Mouse (Mus musculus) heart, adult 8-10 months (tissue): ENCODE data around the gene Npffr2. TPM values are rescaled to one million over a fixed set of nuclear protein-coding genes. Genes with fewer than 3 reads are reported as not detected.
"Not testable (repeated sequence)": the region's sequence is repeated elsewhere in the genome, so short reads cannot be mapped to it uniquely, and the experiment has no call there.

Source experiments
- DNase-seq: peaks from one replicate; pipeline ENCODE4 v3.0.0; 2022; ENCODE audit warnings: low spot score
- total RNA-seq, 4 experiments: library from RNA; stranded (reverse); gene quantifications; 2 replicates each; pipeline ENCODE4 v1.2.4; 2022

The Npffr2 gene
- total RNA-seq = not detected

- no peak for DNase-seq
These were observed at the start of gene Npffr2 for GRCm38 (mm10) chr5:89526878-89527578. Gene Npffr2, plus strand, starts transcription at chr5:89527429.

DNA sequence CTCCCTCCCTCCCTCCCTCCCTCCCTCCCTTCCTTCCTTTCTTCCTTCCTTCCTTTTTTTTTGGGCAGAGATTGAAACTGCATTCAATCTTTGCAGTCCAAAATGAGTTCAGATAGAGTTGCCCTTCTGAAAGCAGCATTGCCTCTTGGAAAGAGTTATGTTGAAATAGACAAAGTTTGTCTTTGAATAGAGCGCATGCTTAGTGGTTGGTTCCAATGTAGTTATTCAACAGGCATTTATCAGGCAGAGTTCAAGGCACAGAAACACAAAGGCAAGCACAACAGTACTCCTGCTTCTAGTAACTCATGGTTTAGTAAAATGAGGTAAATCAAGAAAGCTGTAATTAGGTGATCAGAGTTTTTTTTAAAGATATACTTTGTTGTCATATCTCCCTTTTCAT, 34.7 kb upstream of the Npffr2 start:
- DNase-seq = no peak

GRCm38 (mm10) chr5:89500182-89500581, 27.0 kb upstream of the Npffr2 start:
- DNase-seq = no peak

DNA sequence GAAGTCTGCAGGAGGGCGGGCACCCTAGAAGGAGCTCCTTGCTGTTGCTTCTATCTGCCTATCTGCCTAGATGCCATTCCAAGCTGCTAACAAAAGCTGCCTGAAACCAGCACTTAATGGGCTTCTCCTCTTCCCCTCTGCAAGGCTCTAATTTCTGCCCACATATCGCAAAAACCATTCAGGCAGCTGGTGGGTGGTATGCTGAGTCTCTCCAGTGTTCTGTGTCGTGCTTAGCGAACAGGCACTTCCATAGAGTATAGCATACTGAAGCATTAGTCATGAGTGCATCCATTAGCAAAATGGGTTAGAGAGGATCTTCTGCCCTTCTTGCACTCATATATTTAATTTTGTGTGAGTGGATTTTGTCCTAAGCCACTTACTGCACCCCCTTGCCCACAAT, 8.6 kb upstream of the Npffr2 start:
- no peak for DNase-seq

- DNase-seq = no peak
These were observed 949 bp upstream of the Npffr2 start for GRCm38 (mm10) chr5:89526181-89526778.

GRCm38 (mm10) chr5:89528951-89529350, 1.7 kb downstream of the Npffr2 start:
- no peak for DNase-seq

- no peak for DNase-seq
These were observed 2.2 kb downstream of the Npffr2 start for GRCm38 (mm10) chr5:89529391-89529790.

GRCm38 (mm10) chr5:89536018-89536417, 8.8 kb downstream of the Npffr2 start:
- no peak for DNase-seq

DNA sequence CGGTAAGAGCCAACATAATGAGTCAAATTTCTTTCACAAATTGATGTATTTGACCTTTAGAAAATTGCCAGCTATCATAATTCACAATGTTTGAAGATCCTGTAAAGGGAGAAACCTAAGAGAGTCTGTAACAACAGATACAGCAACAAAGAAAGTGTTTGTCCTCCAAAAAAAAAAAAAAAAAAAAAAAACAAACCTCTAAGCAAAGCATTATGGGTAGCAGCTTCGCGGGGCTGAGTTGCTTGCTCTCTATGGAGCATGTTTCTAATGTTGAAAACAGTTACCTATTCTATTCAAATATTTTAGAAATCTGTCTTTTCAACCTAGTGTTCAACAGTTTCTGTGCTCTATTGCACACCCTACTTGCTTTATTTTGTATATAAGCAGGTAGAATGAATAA, 15.2 kb downstream of the Npffr2 start:
- no peak for DNase-seq

GRCm38 (mm10) chr5:89543476-89543875, 16.2 kb downstream of the Npffr2 start:
- peak; percentile 9 for DNase-seq

DNA sequence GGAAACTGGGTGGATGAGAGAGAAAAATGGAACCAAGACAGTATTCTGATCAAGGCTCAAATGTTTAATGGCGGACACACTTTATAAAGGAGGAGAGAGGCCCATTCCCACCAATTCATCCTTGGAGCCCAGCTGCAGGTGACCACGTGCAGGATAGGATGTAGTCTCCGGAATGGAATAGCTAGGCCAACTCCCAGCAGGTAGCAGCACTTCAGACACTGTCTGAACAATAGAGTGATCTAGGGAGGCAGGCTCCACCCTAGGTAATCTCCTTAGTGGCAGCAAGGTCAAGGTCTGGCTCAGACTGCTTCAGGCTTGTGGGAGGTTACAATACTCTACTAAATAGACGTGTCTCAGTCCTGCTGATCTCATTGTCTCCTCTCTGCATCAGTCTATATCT, 31.9 kb downstream of the Npffr2 start:
- DNase-seq = not testable (repeated sequence)

DNA sequence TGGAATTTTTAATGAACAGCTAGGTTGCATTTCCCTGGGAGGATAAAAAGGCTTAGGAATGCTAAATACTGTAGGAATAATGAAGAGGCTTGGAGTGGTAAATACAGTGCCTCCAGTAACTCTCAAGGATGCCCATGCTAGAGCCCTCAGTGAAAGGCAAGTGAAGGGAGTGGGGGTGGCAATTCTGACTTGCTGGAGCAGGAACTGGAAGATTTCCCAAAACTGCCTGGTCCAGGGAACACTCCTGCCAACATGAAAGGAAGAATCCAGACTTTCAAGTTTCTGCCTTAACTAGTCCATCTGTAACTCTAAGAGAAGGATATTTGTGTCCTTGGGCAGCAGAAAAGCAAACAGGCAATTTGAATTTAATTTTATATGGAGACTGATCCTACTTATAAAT, 34.2 kb downstream of the Npffr2 start:
- no peak for DNase-seq

DNA sequence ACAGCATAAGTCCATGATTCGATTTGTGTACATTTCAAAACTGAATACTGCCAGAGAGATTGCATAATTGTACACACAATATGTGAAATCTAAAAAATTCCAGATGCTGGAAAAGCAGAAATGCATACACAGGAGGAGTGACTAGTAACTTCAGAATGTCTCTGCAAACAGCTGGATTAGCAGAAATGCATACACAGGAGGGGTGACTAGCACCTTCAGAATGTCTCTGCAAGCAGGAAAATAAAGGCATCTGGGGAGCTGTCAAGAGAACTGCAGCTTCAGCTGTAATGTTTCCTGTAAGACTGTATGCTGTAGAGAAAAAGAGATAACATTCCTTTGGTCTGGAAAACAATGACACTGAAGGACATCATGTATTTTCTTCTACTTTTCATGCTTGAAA, 51.4 kb downstream of the Npffr2 start:
- no peak for DNase-seq

DNA sequence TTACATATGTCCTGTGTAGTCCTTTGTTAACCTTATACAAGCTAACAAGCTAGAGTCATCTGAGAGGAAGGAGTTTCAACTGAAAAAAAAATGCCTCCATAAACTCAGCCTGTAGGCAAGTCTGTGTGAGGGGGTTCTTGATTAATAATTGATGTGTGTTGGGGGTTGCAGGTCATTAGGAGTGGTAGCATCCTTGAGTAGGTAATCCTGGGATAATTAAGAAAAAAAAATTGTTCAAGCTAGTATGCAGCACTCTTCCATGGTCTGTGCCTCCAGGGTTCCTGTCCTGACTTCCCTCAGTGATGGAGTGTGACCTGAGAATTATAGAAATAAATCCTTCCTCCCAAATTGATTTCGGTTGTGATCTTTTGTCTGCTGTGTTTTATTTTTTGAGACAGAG, 52.0 kb downstream of the Npffr2 start:
- DNase-seq = no peak

- DNase-seq = no peak
These were observed 53.9 kb downstream of the Npffr2 start for GRCm38 (mm10) chr5:89581143-89581542.

GRCm38 (mm10) chr5:89581742-89582366, 54.6 kb downstream of the Npffr2 start:
- DNase-seq = no peak

DNA sequence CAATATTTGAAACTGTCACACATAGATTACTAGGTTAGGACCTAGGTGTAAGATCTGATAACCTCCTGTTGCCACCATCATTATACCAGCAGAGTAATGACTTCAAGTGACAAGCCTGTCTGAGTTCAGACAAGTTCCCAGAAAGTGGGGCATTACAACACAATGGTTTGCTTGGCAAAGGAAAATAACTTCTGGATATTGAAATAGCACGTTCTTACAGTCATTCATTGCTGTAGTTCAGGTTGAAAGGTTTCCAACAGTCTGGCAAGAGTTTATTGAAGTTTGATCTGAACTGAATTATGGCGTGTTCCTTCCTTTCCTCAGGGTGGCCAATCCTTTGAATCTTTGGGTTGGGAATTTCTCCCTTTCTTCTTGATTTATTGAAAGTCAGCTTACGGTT, 57.8 kb downstream of the Npffr2 start:
- DNase-seq = no peak

GRCm38 (mm10) chr5:89592301-89592700, 65.1 kb downstream of the Npffr2 start:
- DNase-seq = no peak

- no peak for DNase-seq
These were observed 84.2 kb downstream of the Npffr2 start for GRCm38 (mm10) chr5:89611322-89612015.

GRCm38 (mm10) chr5:89612262-89612661, 85.0 kb downstream of the Npffr2 start:
- no peak for DNase-seq

- DNase-seq = no peak
These were observed 104.4 kb downstream of the Npffr2 start for GRCm38 (mm10) chr5:89631599-89631998.
